Mouse (Mus musculus) hematopoietic stem cell, adult 5-6 weeks (primary cell): ENCODE measurements at regions not wholly inside any gene's neighbourhood (a gene's known extent, or its start where the extent isn't known, plus 50 kb on each side); places are given as distances from the start of the nearest gene placed in this dataset.

ENCODE experiments used
- ATAC-seq, 2 experiments: fragments of 125-278 bp in 1 of 2; replicated peaks in 1 of 2; 2 replicates each; pipeline ENCODE4 v1.8.0; 2016 to 2017; ENCODE audit warnings: inconsistent platforms in 2 of 2, mild to moderate bottlenecking in 2 of 2, moderate number of reproducible peaks in 2 of 2, low read depth in 1 of 2, moderate TSS enrichment in 1 of 2; ENCODE audit not compliant: low FRiP score in 2 of 2, poor library complexity in 2 of 2, severe bottlenecking in 2 of 2, insufficient read depth in 1 of 2, low TSS enrichment in 1 of 2

- ATAC-seq: no peak
Measured at GRCm38 (mm10) chr6:117653886-117654425, 187.0 kb upstream of the Zfp637 start.

DNA sequence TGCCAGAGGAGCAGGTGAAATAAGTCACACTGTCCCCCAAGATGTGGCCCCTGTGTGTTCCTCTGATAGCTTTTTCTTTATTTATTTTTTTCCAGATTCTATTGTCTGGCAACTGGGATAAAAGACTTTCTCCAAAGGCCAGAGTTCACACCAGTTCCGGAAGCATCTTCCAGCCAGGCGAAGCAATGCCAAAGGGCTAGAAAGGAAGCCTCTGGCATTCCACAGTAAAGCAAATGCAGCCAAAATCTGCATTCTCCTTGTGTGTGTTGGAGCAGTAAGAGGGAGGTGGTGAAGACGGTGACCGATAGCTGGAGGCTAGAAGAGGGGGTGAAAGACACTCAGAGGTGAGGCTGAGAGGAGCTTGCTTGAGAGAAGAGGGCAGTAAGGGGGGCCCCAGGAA is 185.0 kb upstream of the Zfp637 start:
- ATAC-seq: no peak

GRCm38 (mm10) chr6:117660576-117660975 is 180.4 kb upstream of the Zfp637 start:
- ATAC-seq: peak; percentile 53 to 80; a peak in 1 of 4 replicates

DNA sequence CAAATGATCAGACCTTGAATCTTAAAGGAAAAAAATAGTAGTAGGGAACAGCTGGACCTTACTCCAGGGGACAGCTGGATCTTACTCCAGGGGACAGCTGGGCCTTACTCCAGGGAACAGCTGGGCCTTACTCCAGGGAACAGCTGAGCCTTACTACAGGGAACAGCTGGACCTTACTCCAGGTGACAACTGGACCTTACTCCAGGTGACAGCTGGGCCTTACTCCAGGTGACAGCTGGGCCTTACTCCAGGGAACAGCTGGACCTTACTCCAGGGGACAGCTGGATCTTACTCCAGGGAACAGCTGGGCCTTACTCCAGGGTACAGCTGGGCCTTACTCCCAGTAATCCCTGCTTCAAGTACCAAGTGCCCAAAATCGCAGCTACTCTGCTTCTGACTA is 178.3 kb upstream of the Zfp637 start:
- ATAC-seq: no peak

- no peak for ATAC-seq
Measured at GRCm38 (mm10) chr6:117670337-117670736, 170.6 kb upstream of the Zfp637 start.

DNA sequence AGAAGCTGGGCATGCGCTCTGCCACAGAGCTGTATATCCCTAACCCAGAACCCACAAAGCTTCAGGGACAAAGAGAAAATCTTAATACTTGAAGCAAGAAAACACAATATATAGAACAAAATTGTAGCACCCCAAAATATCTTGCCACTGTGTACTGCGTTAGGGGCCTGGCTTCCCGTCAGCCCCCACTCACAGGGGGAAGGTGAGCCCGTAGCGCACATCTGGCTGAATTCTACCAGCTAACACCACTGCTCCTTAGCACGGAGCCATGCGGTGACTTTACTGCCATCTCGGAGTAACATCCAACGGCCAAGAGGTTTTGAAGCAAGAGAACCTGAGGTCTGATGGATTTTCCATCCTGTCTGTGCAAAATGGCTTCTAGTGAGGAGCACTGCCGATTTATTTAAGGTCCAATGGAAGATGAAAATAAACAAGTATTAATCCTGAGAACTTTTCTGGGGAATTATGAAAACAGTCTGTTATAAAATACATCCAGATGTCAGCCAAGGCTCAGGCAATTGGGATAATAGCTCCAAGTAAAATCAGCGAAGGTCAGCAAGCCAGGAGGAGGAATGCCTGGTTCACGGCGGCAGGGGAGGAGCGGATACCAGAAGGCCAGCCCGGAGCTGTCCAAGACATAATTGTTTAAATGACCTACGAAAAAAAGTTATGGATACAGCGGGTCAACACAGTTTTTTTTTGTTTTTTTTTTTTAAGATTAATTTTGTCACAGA is 170.0 kb upstream of the Zfp637 start:
- ATAC-seq: no peak

GRCm38 (mm10) chr6:117675059-117675800 is 165.8 kb upstream of the Zfp637 start:
- peak; percentile 46 to 74; a peak in 3 of 4 replicates for ATAC-seq

- ATAC-seq: peak; percentile 54 to 58
Measured at GRCm38 (mm10) chr6:117676064-117676821, 164.7 kb upstream of the Zfp637 start.

- no peak for ATAC-seq
Measured at GRCm38 (mm10) chr6:117677062-117677461, 163.9 kb upstream of the Zfp637 start.

DNA sequence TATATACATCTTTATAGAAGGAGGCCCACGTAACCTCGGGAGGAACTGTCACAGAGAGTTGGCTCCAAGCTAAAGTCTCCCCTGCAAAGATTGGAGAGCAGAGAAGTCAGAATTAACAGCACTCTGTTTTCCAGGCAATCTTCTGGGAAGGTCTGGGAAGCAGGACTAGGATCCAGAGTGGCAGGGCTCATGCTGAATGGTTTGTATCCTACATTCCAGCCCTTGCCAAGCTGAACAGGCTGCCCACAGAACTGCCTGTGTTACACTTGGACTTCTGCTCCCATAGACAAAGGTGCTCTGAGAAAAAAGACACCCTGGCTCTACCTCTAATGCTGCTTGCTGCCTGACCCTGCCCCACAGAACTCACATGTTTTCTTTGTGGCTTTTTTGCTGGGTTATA is 163.2 kb upstream of the Zfp637 start:
- no peak for ATAC-seq

GRCm38 (mm10) chr6:117678276-117678675 is 162.7 kb upstream of the Zfp637 start:
- ATAC-seq: no peak

GRCm38 (mm10) chr6:117678877-117679276 is 162.1 kb upstream of the Zfp637 start:
- no peak for ATAC-seq

DNA sequence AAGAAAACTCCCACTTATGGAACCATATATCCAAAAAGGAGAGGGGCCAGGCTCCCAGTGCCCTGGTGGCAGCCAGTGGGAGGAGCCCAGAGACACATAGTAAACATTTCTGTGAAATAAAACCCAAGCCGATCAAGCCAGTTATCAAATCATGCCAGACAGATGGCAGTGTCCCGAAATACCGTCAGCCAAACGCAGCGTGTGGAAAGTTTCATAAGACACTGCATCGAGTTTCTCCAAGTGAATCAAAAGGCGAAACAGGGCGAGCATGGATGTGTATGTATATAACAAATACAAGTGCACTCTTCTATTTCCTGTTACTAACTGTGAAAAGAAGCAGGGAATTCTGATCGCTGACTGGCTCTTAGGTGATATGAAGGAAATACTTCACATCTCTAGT is 154.8 kb upstream of the Zfp637 start:
- no peak for ATAC-seq

- peak in 1 of 2 experiments; percentile 51; a peak in 1 of 4 replicates for ATAC-seq
Measured at GRCm38 (mm10) chr6:117687045-117687444, 153.9 kb upstream of the Zfp637 start.

DNA sequence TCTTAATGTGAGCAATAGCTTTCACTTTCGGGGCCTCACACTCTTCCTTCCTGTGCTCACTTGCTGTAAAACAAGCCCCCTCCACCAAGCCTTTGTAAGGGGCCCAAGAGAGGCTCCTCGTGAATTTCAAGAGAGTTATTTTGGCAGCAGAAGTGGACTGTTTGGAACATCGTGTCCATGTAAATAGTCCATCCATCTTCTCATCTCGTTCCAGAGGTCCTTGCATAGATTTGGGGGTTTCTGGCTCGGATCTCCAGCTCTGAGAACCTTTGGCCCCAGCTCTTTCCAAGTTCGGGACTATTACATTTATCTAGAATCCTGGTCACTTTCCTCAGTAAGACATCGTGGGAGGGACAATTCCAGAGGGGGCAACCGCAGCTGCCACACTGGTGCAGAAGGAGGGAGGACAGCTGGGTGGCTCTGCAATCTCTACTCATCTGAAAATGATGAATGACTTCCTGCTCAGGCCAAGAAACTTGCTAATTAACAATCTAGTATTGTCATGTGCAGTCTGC is 152.3 kb upstream of the Zfp637 start:
- no peak for ATAC-seq

DNA sequence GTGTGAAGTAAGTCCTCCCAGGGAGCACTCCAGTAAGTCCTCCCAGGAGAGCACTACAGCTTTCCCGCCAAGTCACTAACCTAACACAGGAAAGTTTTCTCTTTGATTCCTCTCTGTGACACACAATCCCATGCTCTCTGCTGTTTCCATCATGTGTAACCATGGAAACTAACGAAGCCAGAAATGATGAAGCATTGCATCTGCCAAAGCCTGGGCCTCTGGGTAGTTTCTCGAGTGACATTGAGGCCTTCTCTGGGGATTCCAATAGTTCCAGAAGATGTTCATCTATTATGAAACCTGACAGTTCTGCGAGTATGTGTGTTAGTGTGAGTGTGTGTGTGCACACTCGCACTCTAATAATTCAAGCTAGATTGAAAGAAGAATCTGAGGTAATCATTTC is 140.7 kb upstream of the Zfp637 start:
- ATAC-seq: no peak

DNA sequence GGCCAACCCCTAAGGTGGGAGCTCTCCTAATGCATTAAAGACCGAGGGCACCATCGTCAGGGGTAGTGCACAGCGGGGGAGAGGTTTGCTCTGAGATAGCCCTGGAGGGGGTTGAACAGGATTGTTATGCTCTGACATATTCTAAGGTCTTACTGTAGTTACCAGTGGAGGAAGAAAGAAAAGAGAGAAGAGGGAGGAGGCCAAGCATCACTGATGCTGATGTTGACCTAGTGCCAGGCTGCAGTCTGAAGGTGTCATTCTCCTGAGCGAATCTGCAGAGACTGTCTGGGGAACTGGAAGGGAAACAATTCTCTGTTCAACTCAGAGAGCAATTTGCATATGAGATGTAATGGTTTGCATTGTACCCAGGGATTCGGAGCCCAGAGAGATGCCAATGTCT is 139.4 kb upstream of the Zfp637 start:
- no peak for ATAC-seq

GRCm38 (mm10) chr6:117706006-117706405 is 135.0 kb upstream of the Zfp637 start:
- ATAC-seq: no peak
